Mouse (Mus musculus) left cerebral cortex, adult 2 months (tissue): ENCODE measurements at regions not wholly inside any gene's neighbourhood (a gene's known extent, or its start where the extent isn't known, plus 50 kb on each side); places are given as distances from the start of the nearest gene placed in this dataset.

Experiments used
- DNase-seq, 2 experiments: peaks; one replicate each; pipeline ENCODE4 v3.0.0; 2021 to 2022; ENCODE audit warnings: low spot score in 2 of 2, mixed read lengths in 1 of 2; ENCODE audit errors: extremely low spot score in 1 of 2
- H3K27ac ChIP-seq: fragments of 200-600 bp; 2 replicates; pipeline ENCODE4 v1.8.1; 2022
- H3K4me3 ChIP-seq: fragments of 200-600 bp; 2 replicates; pipeline ENCODE4 v1.8.1; 2022
- CTCF ChIP-seq: fragments of 200-600 bp; IDR thresholded peaks from 2 replicates; pipeline ENCODE4 v1.8.1; 2022; ENCODE audit warnings: antibody characterized with exemption, mild to moderate bottlenecking, moderate library complexity
- intact Hi-C: fragments of 180-260 bp; cut with DNase I; formaldehyde crosslinking; loops from one replicate; pipeline ENCODE4 v1.15.1; 2025

DNA sequence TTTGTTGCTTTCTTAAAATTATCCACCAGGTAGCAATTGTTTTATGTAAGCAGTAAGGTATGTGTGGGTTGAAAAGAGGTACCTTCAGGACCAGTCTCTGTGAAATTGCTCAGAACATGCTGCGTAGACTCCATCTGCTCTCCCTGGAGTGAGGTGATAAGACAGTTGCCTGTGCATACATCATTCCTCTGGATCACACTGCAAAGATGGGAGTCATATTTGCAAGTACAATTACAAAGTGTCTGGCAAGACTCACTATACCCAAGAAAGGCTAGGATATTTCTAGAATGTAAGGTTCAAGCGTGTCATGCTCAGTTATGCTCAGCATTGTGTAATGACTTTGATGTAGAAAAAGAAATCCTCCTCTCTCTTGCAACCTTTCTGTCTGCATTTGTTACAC is 1283.5 kb upstream of the Slc10a2 start:
- intact Hi-C loops = loop anchor here (2.0 kb wide), 1 partner anchor 18 kb away; no protein-coding TSS in a partner anchor
- Histone ChIP-seq H3K27ac (peak overlapping the region; percentile 37), H3K4me3 (no peak overlapping the region)
- no peak for TF ChIP-seq CTCF
- DNase-seq = no peak

DNA sequence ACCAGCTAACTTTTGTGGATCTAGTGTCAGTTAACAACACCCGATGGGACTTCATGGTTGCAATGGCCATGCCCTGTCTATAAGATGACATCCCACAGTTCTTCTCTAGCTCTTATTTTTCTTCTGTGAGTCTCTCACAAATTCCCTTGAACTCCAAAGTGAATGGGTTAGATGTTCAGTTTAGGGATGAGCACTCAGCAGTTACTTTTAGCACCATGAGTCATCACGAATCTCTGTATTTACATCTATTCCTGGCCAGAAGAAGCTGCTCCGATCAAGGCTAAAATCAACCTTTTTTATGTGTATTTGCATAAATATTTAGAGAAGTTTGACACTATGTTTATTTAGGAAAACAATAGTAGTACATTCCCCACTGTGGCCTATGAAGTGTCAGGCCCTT is 1269.6 kb upstream of the Slc10a2 start:
- Histone ChIP-seq H3K27ac (peak overlapping the region; percentile 4; the same call in 1 of the 2 replicates), H3K4me3 (no peak overlapping the region)
- DNase-seq = no peak
- no peak for TF ChIP-seq CTCF
- intact Hi-C loops = loop anchor here (5.0 kb wide), 1 partner anchor 193 kb away; no protein-coding TSS in a partner anchor

DNA sequence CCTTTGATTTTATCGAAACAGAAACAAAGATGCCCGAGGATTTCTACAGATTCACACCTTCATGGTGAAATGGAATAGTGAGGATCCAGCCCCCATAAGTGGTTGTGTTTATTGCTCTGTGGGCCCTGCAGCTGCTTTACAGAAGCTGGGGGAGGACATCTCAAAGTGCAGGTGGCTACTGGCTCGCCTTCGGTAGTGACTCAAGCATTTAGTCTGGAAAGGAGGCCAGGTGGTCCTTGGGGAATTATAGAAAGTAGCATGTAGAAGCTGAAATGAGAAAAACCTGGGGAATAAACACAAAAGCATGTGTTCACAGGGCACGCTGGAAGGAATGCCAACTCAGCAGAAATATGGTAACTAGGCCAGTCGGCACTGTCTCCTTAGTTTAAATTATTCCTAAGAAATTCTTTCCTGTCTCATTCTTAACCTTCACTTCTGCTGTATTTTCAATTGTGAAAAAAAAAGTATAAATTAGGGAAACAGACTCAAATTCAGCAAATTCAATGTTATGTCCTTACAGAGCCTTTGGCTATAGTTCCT is 1256.3 kb upstream of the Slc10a2 start:
- intact Hi-C loops = loop anchor here (10.0 kb wide), 2 partner anchors 247 to 347 kb away; no protein-coding TSS in a partner anchor
- H3K27ac ChIP-seq = no peak overlapping the region
- DNase-seq = no peak
- no peak for TF ChIP-seq CTCF
- H3K4me3 ChIP-seq = no peak overlapping the region

DNA sequence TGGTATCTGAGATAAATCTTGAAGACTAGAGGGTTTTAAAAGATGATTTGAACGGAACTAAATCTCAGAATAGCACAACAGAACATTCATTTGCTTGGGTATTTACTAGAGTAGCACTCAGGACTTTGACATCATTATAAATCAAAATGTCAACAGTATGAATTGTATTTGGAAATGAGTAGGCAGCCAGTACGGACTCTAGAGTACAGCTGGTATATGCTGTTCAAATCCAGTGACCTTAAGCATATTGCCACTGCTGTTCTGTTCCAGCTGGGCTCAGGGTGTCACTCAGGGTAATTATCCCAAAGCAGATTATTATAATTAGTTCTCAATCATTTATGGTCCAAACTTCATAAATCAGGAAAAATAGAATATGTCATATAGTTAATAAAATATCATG is 1252.7 kb upstream of the Slc10a2 start:
- no peak overlapping the region for H3K27ac ChIP-seq
- no peak for DNase-seq
- no peak overlapping the region for H3K4me3 ChIP-seq
- intact Hi-C loops = no loop called here
- TF ChIP-seq CTCF = no peak

DNA sequence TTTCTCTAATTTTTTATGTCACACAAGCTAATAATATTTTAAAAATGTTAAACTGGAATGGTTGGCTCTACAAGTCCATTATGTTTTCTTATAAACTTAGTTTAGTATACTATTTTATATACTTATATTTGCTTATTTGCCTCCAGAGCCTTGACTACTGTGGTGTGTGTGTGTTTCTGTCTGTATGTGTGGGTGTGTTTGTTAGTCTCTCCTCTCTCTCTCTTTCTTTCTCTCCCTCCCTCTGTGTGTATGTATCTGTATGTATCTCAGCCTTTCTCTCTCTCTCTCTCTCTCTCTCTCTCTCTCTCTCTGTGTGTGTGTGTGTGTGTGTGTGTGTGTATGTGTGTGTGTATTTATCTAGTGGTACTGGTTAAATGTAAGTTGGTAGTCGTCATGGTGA is 1245.3 kb upstream of the Slc10a2 start:
- no peak for TF ChIP-seq CTCF
- H3K27ac ChIP-seq = no peak overlapping the region
- no peak for DNase-seq
- intact Hi-C loops = no loop called here
- no peak overlapping the region for H3K4me3 ChIP-seq

DNA sequence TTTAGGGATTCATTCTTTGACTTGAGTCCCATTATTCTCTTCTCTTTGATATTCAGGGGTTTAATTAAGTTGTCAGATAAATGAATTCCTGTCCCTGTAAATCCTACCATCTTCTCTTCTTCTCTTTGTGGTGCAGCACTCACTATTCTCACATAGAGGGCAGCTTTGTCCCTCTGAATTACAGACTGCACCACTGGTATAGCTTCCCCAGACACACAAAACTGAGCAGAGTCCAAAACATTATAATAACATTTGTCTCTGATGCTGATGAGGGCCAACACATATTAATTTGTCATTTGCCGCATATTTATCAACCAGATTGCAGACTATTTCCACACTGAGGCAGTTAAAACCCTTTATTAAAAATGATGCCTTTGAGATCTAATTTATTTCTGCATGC is 1244.9 kb upstream of the Slc10a2 start:
- no peak overlapping the region for H3K4me3 ChIP-seq
- no peak overlapping the region for H3K27ac ChIP-seq
- peak; percentile 34 for TF ChIP-seq CTCF
- intact Hi-C loops = no loop called here
- no peak for DNase-seq

DNA sequence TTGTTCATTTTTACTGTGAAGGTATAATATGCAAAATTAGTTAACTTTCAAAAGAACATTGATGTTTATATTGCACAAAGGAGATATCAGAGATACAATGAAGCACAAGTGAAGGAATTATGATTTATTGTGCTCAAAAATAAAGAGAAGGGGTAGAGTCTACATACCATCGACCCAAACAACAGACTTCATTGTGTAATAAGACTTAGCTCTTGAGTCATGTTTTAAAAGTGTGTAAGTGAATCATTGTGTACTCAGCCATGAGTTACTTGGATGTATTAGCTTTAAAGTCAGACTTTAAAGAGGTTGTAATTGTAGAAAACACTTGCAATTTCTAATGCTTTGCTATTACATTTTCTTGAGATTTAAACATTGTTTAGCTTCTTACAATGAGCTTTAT is 1240.6 kb upstream of the Slc10a2 start:
- intact Hi-C loops = no loop called here
- no peak for DNase-seq
- Histone ChIP-seq H3K4me3 (no peak overlapping the region), H3K27ac (no peak overlapping the region)
- no peak for TF ChIP-seq CTCF

DNA sequence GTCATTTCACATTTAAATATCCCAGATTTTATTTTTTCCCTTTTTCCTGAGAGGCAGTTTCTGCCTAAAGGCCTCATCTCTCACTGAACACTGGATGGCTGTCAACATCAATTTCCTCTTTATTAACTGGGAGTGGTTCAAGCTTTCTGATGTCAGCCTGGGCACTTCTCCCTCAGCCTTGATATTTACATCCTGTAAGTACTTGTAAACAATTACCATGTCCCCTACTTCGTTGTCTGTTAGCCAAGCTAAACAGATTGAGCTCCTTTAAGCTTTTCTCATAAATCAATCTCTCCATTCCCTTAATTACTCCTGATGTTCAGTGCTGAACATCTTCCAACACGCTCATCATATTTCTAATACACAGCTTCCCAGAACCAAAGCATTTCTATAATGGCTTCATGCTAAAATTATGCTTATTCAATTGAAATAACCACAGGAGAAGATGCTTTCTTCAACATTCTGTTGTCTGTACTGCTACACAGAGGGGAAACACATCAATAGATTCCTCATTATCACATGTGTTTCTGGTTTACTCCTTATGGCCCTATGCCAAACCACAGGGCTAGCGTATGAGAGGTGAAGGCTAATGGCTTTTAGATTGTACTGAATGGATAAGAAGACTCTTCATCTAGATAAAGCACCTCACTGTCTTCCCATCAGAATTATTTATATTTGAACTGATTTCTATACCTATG is 1235.2 kb upstream of the Slc10a2 start:
- Histone ChIP-seq H3K4me3 (no peak overlapping the region), H3K27ac (no peak overlapping the region)
- no peak for DNase-seq
- no peak for TF ChIP-seq CTCF
- intact Hi-C loops = no loop called here

DNA sequence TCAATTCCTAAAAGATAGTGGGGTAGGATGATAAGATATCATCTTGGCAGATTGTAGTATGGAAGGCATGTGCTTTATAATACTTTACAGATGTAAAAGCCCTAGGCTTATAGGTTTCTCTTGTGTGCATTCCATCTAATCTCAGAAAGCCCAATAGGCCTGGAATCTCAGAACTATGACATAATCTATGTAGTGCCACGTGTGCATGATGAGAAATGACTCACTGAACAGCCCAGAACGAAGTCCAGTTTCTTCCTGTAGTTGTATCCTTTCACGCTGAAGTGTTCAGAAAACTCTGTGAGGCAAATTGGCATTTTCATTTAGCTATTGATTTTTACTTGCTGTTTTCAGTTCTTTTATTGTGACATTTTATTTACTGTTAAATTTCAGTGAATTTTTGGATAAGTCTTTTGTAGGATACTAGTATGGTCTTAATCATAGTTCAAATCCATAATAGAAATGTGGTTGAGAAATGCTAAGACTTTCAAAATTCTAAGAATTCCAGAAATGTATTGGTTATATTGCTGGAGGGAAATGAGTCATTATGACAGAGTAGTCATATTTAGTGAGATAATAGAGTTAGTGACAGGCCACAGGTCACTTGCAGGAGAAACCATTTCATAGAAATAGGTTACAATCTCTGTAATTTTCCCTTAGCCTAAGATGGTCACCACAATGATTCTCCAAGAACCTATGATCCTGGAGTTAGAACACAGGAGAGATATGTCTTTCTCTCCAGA is 1229.3 kb upstream of the Slc10a2 start:
- TF ChIP-seq CTCF = no peak
- Histone ChIP-seq H3K4me3 (no peak overlapping the region), H3K27ac (no peak overlapping the region)
- intact Hi-C loops = no loop called here
- no peak for DNase-seq

DNA sequence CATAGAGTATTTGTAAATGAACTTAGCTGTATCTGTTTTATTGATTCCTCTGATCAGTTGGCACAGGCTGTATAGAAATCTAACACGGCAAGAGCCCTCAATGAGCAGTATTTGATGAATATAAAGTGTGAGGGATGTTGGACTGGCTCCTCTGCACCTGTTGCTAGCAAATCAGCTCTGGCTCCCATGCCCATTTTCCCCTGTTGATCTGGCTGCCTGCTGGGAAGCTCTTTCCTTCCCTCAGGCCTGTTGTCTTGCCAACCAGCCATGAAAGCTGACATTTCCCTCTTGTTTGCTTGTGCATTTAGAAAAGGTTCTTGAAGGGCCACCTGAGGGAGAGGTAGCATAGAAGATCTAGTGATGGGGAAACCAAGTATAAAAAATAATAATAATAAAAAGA is 1216.2 kb upstream of the Slc10a2 start:
- no peak overlapping the region for H3K27ac ChIP-seq
- no peak overlapping the region for H3K4me3 ChIP-seq
- TF ChIP-seq CTCF = no peak
- intact Hi-C loops = no loop called here
- no peak for DNase-seq

DNA sequence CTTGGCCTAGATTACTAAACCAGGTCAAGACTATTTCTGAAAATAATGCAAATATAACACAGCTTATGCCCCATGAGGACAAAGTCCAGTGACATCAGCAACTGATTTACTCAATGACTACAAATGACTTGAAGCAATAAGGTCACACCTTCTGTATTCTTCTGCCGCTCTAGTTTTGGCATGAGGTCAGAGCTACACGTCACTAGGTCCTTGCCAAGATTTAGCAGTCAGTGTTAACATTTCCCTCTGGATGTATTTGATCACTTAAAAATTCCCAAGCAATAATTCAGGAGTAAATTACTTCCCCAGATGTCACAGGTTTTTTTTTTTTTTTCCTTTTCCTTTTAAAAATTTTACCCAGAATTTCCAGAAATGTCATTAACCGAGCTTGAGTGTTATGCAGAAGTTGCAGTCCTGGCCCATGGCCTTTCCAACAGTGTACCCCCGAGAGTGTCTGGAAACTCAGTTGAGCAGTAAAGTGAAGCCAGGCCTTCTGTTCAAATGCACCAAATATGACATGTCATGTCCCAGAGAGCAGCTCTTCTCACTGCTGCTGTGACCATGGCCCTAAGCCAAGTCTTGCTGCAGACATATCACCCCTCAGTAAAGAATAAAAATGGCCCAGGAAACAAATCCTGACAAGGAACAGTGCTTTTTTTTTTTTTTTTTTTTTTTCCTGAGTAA is 1210.2 kb upstream of the Slc10a2 start:
- DNase-seq = no peak
- H3K27ac ChIP-seq = no peak overlapping the region
- no peak for TF ChIP-seq CTCF
- H3K4me3 ChIP-seq = no peak overlapping the region
- intact Hi-C loops = no loop called here

DNA sequence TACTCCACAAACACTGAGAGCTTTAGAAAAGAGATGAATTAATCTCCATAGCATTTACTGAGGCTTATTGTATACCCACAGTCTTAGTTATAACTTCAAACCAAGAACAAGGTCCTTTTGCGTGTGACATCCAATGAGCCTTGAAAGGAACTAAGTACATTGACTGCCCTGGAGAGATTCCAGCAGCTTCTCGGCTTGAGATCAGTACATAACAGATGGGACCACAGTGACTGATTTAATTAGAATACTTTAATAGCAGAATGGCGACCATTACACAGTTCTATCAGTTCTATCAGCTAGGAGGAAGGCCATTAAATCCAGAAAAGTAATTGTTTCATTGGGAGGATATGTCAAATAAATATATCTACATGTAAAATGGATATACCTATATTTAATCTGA is 1183.7 kb upstream of the Slc10a2 start:
- Histone ChIP-seq H3K27ac (no peak overlapping the region), H3K4me3 (no peak overlapping the region)
- intact Hi-C loops = no loop called here

More for the DNA sequence above, 1183.7 kb upstream of the Slc10a2 start:
- no peak for TF ChIP-seq CTCF
- DNase-seq = no peak
